Comparison of ENCODE assay signal across 8 mouse cellular contexts in the genomic region with DNA sequence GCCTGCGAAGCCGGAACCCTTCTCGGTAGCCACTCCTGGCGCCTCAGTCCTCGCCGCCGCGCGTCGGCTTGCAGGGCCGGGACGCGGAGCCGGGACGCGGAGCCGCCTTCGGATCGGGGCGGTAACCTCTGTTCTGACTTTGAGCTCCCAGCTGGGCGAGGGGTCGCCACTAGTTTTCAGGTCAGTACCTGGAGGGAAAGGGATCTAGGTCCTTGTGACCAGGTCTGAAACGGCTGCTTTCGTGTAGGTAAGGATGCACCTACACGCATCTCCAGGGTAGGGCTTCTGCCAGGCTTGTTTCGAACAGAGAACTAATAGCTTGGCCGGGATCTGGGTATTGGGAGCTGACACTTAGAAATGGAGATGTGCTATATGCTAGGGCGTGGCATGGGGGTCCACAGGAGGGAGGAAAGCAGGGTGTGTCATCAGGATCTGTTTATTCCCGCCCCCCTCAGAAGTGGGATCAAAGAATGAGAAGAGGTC. TPM values are rescaled to one million over a fixed set of nuclear protein-coding genes. Genes with fewer than 3 reads are reported as not detected.
A peak's percentile ranks its signal among the peaks of the same experiment; 100 is the strongest.
DNase-seq lines count a peak whose midpoint lies in the region; ATAC-seq lines count a peak whose summit lies in the region.

No protein-coding gene starts in this region.

- peak overlapping the region; percentile 82 for H3K27ac ChIP-seq in kidney, embryonic 15.5 days
- H3K27ac ChIP-seq in hindbrain, embryonic 10.5 days: peak overlapping the region; percentile 93

- peaks cover 15% of the 10 kb centered on the region for H3K4me1 ChIP-seq in kidney, embryonic 15.5 days
- peaks cover 21% of the 10 kb centered on the region for H3K4me1 ChIP-seq in hindbrain, embryonic 10.5 days (replicated peaks)

- H3K4me3 ChIP-seq in kidney, embryonic 15.5 days (replicated peaks): peak overlapping the region; percentile 76
- H3K4me3 ChIP-seq in hindbrain, embryonic 10.5 days: peak overlapping the region; percentile 76

- DNase-seq in kidney, postnatal 25 days: no peak
- peak; percentile 36 for DNase-seq in WW6 (ENCODE audit: low read depth, low spot score)
- no peak for DNase-seq in hindbrain, embryonic 10.5 days (ENCODE audit: low spot score)
- no peak for DNase-seq in cerebellum, postnatal 4 days (ENCODE audit: low spot score in 2 of 2)
- DNase-seq in thymus, postnatal 4 days: no peak
- DNase-seq in cerebellum, adult 11 months: no peak

- peak overlapping the region; percentile 76 for H3K4me2 ChIP-seq in kidney, embryonic 15.5 days

- H3K9ac ChIP-seq in kidney, embryonic 15.5 days: peak overlapping the region; percentile 76

- H3K9me3 ChIP-seq in kidney, embryonic 15.5 days (replicated peaks): no peaks in the 10 kb centered on the region
- H3K9me3 ChIP-seq in hindbrain, embryonic 10.5 days: no peaks in the 10 kb centered on the region

- peaks cover 15% of the 10 kb centered on the region for H3K36me3 ChIP-seq in kidney, embryonic 15.5 days
- H3K36me3 ChIP-seq in hindbrain, embryonic 10.5 days: peaks cover 29% of the 10 kb centered on the region

- 0 out of 2 replicates have a peak, but pooled peaks cover 3% of the 10 kb centered on the region for H3K27me3 ChIP-seq in kidney, embryonic 15.5 days
- H3K27me3 ChIP-seq in hindbrain, embryonic 10.5 days (ENCODE audit: insufficient read depth, poor library complexity, severe bottlenecking): no peaks in the 10 kb centered on the region

- peak; percentile 54 for ATAC-seq in kidney, embryonic 15.5 days (replicated peaks; ENCODE audit: low FRiP score)
- ATAC-seq in megakaryocyte progenitor cell, adult 5-6 weeks (replicated peaks; ENCODE audit: poor library complexity): peak; percentile 21; the same call in 1 of the 2 replicates

- WGBS in kidney, embryonic 15.5 days: under 1% methylated on average over 29 of the region's 29 CpGs
- under 1% methylated on average over 29 of the region's 29 CpGs for WGBS in hindbrain, embryonic 10.5 days

RNA-seq across cellular contexts. Expression of a gene that starts 0.4 kb away (rescaled TPM):
- 18.0 and 19.0 TPM in 2 replicates for polyA plus RNA-seq in kidney, embryonic 15.5 days (2015; fragmentation: Nextera tagmentation; extraction: Ambion mirVana)
- 16.5 and 19.6 TPM in 2 replicates for polyA plus RNA-seq in hindbrain, embryonic 10.5 days (2016; fragmentation: Nextera tagmentation; extraction: Ambion mirVana)
- total RNA-seq in megakaryocyte progenitor cell, adult 5-6 weeks (2015): 43.9 and 51.0 TPM in 2 replicates
- 38.6 and 47.8 TPM in 2 replicates for total RNA-seq in megakaryocyte progenitor cell, adult 5-6 weeks (2017)

RNA-seq across cellular contexts. Expression of a gene that starts 22.6 kb away (rescaled TPM):
- 15.8 and 16.6 TPM in 2 replicates for polyA plus RNA-seq in kidney, embryonic 15.5 days (2015; fragmentation: Nextera tagmentation; extraction: Ambion mirVana)
- 18.5 and 19.2 TPM in 2 replicates for polyA plus RNA-seq in hindbrain, embryonic 10.5 days (2016; fragmentation: Nextera tagmentation; extraction: Ambion mirVana)
- total RNA-seq in megakaryocyte progenitor cell, adult 5-6 weeks (2015): 9.5 and 9.6 TPM in 2 replicates
- 19.9 and 20.3 TPM in 2 replicates for total RNA-seq in megakaryocyte progenitor cell, adult 5-6 weeks (2017)

RNA-seq across cellular contexts. Expression of a gene that starts 33.6 kb away (rescaled TPM):
- polyA plus RNA-seq in kidney, embryonic 15.5 days (2015; fragmentation: Nextera tagmentation; extraction: Ambion mirVana): 0.30 and 0.32 TPM in 2 replicates
- polyA plus RNA-seq in hindbrain, embryonic 10.5 days (2016; fragmentation: Nextera tagmentation; extraction: Ambion mirVana): 0.03 and 0.25 TPM in 2 replicates
- total RNA-seq in megakaryocyte progenitor cell, adult 5-6 weeks (2015): not detected in 2 replicates
- total RNA-seq in megakaryocyte progenitor cell, adult 5-6 weeks (2017): not detected in 2 replicates
